Mouse (Mus musculus): ENCODE measurements around the gene Gm10220. TPM values are rescaled to one million over a fixed set of nuclear protein-coding genes. Genes with fewer than 3 reads are reported as not detected.
"Not testable (repeated sequence)": the region's sequence is repeated elsewhere in the genome, so short reads cannot be mapped to it uniquely, and the experiment has no call there.

Gm10220 gene
- polyA plus RNA-seq, 1 experiment from 2014 or later, result not detected

DNA sequence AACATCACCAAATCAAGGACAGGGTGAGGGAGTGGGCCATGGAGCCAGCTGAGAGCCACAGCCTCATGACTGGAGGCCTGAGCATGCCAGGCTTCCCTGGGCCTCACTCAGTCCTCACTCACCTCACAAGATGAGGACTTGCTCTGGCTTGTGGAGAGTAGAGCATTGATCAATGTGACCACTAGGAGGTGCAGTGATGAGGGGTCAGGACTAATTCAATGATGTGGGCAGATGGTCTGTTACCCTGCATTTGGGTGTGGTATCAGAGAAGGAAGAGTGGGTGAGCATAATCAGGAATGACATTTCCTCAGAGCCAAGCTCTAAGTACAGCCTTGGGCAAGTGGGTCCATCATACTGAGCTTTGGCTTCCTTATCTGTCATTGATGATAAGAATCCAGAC lies 42.2 kb downstream of the Gm10220 start:
- not testable (repeated sequence) for H3K27ac ChIP-seq (replicated peaks; ENCODE audit: low read depth, low read length); ATAC-seq (ENCODE audit: low FRiP score, low TSS enrichment); H3K36me3 ChIP-seq (ENCODE audit: control insufficient read depth, insufficient read depth, low read length); H3K4me3 ChIP-seq (replicated peaks; ENCODE audit: low read depth, low read length); H3K4me2 ChIP-seq (ENCODE audit: low read length); H3K9ac ChIP-seq (replicated peaks; ENCODE audit: low read length); H3K27me3 ChIP-seq (ENCODE audit: control insufficient read depth, insufficient read depth, low read length); H3K9me3 ChIP-seq (ENCODE audit: control insufficient read depth, low read length); H3K4me1 ChIP-seq (ENCODE audit: control insufficient read depth, insufficient read depth, low read length)
- DNase-seq, result peak; percentile 3

DNA sequence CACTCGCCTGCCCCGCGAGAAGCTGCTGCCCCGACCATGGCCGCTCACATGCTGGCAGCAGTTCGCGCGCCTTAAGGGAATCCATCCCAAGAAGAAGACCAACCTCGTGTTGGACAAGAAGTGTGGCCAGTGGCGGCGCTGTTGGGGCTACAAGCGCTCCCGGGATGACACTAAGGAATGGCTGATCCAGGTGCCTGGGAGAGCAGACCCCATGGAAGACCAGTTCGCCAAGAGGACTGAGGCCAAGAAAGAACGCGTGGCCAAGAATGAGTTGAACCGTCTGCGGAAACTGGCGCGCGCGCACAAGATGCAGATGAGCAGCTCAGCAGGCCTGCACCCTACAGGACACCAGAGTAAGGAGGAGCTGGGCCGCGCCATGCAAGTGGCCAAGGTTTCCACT lies 50.5 kb downstream of the Gm10220 start:
- no peaks in the 10 kb centered on the region for H3K27me3 ChIP-seq (ENCODE audit: control insufficient read depth, insufficient read depth, low read length)
- 91% methylated on average over 24 of the region's 24 CpGs for WGBS
- H3K27ac ChIP-seq (replicated peaks; ENCODE audit: low read depth, low read length), result no peak overlapping the region
- no peak overlapping the region for H3K4me3 ChIP-seq (replicated peaks; ENCODE audit: low read depth, low read length)
- H3K9ac ChIP-seq (replicated peaks; ENCODE audit: low read length), result no peak overlapping the region
- H3K9me3 ChIP-seq (ENCODE audit: control insufficient read depth, low read length), result no peaks in the 10 kb centered on the region
- no peaks in the 10 kb centered on the region for H3K4me1 ChIP-seq (ENCODE audit: control insufficient read depth, insufficient read depth, low read length)
- H3K4me2 ChIP-seq (ENCODE audit: low read length), result no peak overlapping the region
- ATAC-seq (ENCODE audit: low FRiP score, low TSS enrichment) (no peak), DNase-seq (no peak)
- H3K36me3 ChIP-seq (ENCODE audit: control insufficient read depth, insufficient read depth, low read length), result no peaks in the 10 kb centered on the region

Other genes with a start within 250 kb of the Gm10220 start
- gene Gm21663, start 179.0 kb downstream of the Gm10220 start, polyA plus RNA-seq (2014; fragmentation: Nextera tagmentation; extraction: Ambion mirVana), result not detected in 2 replicates
- gene Gm21671, start 167.0 kb downstream of the Gm10220 start, polyA plus RNA-seq (2014; fragmentation: Nextera tagmentation; extraction: Ambion mirVana), result 0.09 and 0.18 TPM in 2 replicates
- gene Gm21680, start 148.8 kb downstream of the Gm10220 start, polyA plus RNA-seq (2014; fragmentation: Nextera tagmentation; extraction: Ambion mirVana), result 0.18 TPM in 1 of 2 replicates, not detected in the other
- gene Gm21698, start 132.8 kb downstream of the Gm10220 start, polyA plus RNA-seq (2014; fragmentation: Nextera tagmentation; extraction: Ambion mirVana), result 0.28 TPM in 1 of 2 replicates, not detected in the other
- gene Gm1979, start 116.6 kb downstream of the Gm10220 start, polyA plus RNA-seq (2014; fragmentation: Nextera tagmentation; extraction: Ambion mirVana), result 0.19 and 0.36 TPM in 2 replicates
- 0.11 TPM in 1 of 2 replicates, not detected in the other for gene Gm5862, start 98.5 kb downstream of the Gm10220 start, polyA plus RNA-seq (2014; fragmentation: Nextera tagmentation; extraction: Ambion mirVana)
- gene Speer4a, start 81.9 kb downstream of the Gm10220 start, polyA plus RNA-seq (2014; fragmentation: Nextera tagmentation; extraction: Ambion mirVana), result 0.22 TPM in 1 of 2 replicates, not detected in the other
- 0.09 and 0.20 TPM in 2 replicates for gene Gm7347, start 62.8 kb downstream of the Gm10220 start, polyA plus RNA-seq (2014; fragmentation: Nextera tagmentation; extraction: Ambion mirVana)
- gene Gm10471, start 32.1 kb downstream of the Gm10220 start, polyA plus RNA-seq (2014; fragmentation: Nextera tagmentation; extraction: Ambion mirVana), result 0.18 TPM in 1 of 2 replicates, not detected in the other
- 0.24 and 0.32 TPM in 2 replicates for gene 5031410I06Rik, start 16.1 kb downstream of the Gm10220 start, polyA plus RNA-seq (2014; fragmentation: Nextera tagmentation; extraction: Ambion mirVana)
- 0.23 and 0.28 TPM in 2 replicates for gene Gm7361, start 136.3 kb upstream of the Gm10220 start, polyA plus RNA-seq (2014; fragmentation: Nextera tagmentation; extraction: Ambion mirVana)

Data from midbrain, embryonic 14.5 days (tissue).